Mouse (Mus musculus) cerebellum, postnatal 4 days (tissue): ENCODE measurements at regions not wholly inside any gene's neighbourhood (a gene's known extent, or its start where the extent isn't known, plus 50 kb on each side); places are given as distances from the start of the nearest gene placed in this dataset.
"Not testable (repeated sequence)": the region's sequence is repeated elsewhere in the genome, so short reads cannot be mapped to it uniquely, and the experiment has no call there.

Experiments used
- DNase-seq, 2 experiments: peaks; one replicate each; pipeline ENCODE4 v3.0.0; 2022; ENCODE audit warnings: low spot score in 2 of 2, mixed read lengths in 1 of 2

- no peak for DNase-seq
Measured at GRCm38 (mm10) chr14:89922316-89922715, 1451.1 kb upstream of the Pcdh20 start.

- not testable (repeated sequence) for DNase-seq
Measured at GRCm38 (mm10) chr14:89920586-89920985, 1449.4 kb upstream of the Pcdh20 start.

GRCm38 (mm10) chr14:89898701-89899227 is 1427.6 kb upstream of the Pcdh20 start:
- DNase-seq, result not testable (repeated sequence)

GRCm38 (mm10) chr14:89898135-89898534 is 1426.9 kb upstream of the Pcdh20 start:
- DNase-seq, result not testable (repeated sequence)

DNA sequence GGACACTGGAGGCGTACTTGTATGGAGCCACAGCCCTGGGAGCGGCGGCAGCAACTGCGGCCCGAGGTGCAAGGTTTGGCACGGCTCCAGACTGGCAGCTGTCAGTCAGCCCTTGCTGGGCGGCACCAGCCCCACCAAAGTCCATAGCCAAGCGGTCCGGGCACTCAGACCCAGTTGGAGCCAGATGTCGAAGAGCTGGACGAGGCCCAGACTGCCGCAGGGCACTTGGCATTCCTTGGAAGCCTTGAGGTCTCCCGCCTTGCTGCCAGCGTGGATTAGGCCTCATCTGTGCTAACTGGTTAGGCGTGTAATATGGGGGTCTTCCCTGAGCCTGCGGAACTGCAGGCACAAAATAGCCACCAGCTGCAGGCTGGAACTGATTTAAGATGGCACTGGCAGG is 1425.7 kb upstream of the Pcdh20 start:
- peak; percentile 23 to 63 for DNase-seq
